Mouse (Mus musculus): ENCODE data around the gene Gm10778.
"Not testable (repeated sequence)": the region's sequence is repeated elsewhere in the genome, so short reads cannot be mapped to it uniquely, and the experiment has no call there.

Gm10778 gene

DNA sequence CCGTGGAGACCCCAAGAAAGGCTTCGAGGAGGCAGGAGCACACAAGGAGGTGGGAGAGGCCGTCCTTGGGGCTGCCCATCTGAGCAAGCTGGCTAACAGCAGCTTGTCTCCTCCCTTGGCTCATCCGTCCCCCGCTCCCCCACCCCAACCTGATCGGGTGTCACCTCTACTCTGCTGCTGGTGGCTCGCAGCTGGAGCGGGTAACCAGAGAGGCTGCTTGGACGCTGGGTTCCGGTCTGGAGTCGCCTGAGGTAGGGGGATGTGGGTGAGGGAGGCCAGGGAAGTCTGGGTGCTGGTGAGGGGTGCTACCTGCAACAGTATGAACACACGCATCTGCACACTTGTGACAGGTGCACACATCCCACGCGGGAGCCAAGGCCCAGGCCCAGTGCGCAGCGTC, 20.5 kb upstream of the Gm10778 start, which contains the start of gene Ankrd24:
Gene Ankrd24, plus strand, starts transcription at position 151 of the 400 bp plus-strand sequence.
- DNase-seq = no peak

DNA sequence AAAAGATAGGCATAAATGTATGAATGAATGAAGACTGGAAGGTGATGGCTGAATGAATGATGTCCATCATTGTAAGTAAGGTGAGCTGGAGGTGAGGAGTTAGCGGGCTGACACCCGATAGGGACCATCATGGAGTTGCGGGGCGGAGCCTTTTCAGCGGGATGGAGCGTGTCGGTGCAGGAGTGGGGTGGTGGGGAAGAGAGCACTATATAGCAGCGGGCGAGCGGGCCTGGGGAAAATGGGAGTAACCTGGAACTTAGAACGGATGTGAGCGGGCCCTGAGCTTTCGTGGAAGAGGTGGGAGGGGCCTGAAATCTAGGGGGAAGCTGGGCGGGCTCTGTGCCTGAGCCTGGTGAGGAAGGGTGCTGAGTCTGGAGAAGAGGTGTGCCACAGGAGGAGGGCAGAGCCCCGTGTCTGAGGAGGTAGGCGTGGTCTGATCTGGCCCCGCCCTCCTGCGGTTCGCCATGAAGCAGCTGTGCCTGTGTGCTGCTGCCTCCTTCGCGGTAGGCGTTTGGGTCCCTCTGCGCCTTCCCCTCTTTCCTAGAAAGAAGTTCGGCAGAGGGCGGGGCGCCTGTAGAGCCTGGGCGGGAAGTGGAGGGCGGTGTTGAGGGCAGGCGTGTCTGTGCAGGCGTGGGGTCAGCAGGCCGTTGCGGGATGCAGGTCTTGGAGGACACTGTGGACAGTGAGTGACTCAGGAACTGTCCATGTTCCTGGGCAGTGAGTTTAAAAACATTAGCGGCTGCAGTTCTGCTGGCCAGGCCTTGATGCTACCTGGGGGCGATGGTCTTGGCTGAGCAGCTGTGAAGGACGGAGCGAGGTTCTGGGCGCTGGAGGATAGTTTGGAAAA, 15.4 kb upstream of the Gm10778 start:
- peak; percentile 87 to 93 for DNase-seq

DNA sequence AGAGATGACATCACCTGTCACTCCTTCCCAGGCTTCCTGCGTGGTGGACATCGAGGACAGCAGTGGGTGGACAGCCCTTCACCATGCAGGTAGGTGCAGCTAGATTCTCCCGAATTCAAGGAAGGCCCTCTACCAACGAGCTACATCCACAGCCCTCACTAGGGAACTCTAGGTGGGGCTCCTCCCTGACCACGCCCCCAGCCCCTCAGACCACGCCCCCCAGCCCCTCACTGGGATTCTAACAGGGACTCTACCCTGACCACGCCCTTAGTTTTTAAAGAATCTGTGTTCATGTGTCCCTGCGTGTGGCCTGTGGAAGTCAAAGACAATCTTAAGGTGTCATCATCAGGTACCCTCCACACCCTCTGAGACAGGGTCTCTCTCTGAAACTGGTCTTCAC, 12.5 kb upstream of the Gm10778 start:
- DNase-seq = no peak

DNA sequence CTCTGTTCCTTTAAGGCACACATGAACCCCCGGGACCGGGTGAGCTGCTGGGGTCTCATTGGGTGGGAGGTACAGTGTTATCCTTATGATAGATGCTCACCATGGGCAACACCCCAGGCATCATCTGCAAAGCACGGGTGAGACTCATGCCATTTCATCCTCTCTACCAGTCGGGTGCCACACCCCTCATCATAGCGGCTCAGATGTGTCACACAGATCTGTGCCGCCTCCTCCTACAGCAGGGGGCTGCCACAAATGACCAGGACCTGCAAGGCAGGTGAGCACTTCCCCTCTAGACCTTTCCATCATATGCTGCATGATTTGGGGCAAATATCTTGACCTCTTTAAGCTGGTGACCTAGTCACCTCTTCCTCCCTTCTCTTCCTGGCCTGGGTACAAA, 10.8 kb upstream of the Gm10778 start:
- DNase-seq = no peak

DNA sequence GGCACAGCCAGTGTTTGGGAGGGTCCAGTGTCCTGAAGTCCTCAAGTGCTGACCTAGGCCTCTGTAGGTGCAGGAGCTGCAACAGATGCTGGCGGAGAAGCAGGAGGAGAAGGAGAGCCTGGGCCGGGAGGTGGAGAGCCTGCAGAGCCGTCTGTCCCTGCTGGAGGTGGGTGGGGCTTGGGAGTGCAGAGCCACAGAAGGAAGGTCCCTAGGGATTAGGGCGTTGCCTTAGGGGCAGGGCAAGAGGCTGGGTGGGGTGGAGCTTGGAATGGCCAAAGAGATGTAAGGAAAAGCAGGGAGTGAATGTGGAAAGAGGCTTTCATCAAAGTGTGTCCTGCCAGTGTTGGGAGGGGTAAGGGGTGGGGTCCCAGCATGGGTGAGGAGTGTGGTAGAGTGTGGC, 8.0 kb upstream of the Gm10778 start:
- DNase-seq = not testable (repeated sequence)

DNA sequence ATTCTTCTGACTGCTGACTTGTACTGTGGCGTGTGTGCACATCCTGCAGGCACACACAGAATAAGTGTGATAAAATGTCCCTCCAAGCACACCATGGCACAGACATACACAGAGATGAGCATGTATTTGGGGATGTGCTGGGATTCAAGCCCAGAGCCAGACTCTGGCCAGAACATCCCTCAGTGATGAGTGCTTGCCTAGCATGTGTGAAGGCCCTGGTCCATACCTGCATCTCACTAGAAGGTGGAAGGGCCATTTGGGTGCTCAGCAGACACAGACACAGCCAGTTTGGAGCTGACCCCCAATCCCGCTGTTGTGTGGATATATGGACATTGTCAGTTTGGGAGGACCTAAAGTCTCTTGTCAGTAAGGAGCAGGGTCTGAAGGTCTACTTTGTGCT, 7.3 kb upstream of the Gm10778 start:
- DNase-seq = no peak

DNA sequence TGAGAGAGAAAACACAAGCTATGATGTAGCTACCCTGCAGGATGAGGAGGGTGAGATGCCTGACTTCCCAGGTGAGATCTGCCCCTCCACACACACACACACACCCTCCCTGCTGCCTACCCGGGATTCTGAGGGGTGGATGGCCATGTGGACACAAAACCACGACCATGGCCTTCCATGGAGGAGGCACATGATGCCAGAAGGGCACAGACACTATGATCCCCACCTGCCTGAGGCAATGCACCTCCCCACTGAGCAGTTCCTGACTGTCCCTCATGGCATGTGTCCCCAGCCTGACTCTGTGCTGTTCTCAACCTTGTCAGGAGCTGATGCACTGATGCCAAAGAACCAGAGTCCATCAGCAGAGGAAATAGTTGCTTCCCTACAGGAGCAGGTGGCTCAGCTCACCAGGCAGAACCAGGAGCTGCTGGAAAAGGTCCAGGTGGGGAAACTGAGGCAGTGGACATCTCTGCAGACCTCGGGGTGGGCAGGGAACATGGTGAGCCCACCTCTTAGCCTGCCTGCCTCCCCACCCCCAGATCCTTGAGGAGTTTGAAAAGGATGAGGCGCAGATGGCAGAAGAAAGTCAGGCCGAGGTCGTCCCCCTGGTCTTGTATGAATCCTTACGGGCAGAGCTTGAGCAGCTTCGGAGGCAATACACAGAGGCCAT, 6.7 kb upstream of the Gm10778 start:
- DNase-seq = no peak

DNA sequence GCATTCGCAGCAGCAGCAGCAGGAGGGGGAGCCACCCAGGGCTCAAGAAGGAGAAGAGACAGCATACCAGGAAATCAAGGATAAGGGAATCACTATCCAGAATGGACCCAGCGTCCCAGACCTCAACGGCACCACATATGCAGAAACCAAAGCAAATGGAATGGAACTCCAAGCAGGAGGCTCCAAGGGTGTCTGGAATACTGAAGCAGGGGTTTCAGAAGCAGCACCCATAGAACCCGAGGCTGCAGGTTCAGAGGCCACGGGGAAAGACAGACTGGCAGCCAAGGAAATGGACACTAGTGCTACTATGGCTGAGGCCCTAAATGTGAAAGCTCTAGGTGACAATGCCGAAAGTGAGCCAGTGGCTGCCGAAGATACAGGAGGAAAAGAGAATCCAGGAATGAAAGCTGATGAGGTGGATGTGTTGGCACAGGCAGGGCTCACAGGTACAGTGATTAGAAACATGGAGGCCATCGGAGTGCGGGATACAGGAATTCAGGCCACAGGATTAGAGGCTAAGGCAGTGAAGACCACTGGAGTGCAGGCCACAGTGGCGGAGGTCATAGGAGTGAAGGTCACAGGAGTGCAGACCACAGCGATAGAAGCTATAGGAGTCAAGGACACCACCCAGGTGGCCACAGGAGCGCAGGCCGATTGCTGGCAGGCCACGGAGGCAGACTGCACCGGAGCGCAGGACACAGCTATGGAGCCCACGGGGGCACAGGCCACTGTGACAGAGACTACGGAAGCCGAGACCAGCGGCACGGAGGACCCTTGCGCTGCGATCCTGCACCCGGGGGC, 6.0 kb upstream of the Gm10778 start:
- DNase-seq = no peak

DNA sequence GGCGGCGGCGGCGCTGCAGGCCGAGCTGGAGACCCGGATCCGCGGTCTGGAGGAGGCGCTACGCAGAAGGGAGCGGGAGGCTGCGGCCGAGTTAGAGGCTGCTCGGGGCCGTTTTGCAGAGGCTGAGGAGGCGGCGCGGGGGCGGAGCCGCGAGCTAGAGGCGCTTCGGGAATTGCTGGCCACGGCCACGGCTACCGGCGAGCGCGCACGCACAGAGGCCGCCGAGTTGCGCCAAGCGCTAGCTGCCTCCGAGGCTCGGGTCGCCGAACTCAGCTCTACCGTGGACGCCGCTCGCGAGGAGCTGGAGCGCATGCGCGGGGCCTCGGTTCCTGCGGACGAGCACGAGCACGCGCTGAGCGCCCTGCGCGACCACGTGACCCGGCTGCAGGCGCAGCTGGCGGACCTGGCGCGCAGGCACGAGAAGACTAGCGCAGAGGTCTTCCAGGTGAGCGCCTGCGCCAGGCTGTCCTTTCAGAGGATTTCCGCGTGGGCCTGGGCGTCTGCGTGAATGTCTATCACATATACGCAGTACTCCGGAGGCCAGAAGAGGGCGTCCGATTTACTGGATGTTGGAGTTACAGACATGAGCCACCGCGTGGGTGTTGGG, 5.3 kb upstream of the Gm10778 start:
- peak; percentile 94 to 98 for DNase-seq

DNA sequence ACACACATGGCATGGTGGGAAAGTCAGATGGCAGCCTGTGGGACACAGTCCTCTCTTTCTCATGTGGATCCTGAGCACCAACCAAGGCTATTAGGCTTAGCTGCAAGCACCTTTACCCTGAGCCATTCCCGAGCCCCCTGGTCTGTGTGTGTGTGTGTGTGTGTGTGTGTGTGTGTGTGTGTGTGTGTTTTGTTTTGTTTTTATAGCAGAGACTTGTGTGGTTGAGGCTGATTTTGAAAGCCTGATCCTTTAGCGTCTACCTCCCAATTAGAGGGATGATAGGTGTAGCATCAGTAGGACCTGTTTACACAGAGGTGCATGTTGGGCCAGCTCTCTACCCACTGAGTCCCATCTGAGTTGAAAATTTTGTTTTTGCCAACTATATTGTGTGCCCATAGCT, 4.7 kb upstream of the Gm10778 start:
- DNase-seq = no peak

DNA sequence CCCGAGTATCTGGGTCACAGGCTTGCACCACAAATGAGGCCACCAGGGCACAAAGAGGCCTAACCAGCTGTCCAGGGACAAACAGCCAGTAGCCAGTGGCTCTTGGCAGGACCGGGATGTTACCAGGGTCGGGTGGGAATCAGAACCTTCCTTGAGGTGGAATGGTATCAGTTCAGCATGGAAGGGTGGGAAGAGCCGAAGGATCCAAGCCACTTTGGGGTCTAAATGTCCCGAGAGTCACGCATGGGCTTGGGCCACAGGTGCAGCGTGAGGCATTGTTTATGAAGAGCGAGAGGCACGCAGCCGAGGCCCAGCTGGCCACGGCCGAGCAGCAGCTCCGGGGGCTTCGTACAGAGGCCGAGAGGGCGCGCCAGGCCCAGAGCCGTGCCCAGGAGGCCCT, 4.1 kb upstream of the Gm10778 start:
- DNase-seq = no peak

DNA sequence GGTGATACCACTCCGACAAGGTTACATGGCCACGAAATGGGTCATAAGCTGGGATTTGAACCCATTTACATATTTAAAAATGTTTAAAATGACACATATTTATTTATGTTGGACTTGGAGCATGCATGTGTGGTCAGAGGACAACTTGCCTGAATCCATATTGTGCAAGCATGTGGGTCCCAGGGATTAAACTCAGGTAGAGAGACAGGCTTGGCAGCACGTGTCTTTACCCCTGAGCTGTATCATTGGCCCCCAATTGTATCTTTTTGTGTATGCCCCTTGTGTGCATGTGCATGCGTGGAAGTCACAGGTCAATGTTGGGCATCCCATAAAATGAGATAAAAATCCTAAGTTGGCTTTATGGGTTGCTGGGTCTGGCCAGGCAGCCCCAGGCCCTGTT, 3.5 kb upstream of the Gm10778 start:
- no peak for DNase-seq

DNA sequence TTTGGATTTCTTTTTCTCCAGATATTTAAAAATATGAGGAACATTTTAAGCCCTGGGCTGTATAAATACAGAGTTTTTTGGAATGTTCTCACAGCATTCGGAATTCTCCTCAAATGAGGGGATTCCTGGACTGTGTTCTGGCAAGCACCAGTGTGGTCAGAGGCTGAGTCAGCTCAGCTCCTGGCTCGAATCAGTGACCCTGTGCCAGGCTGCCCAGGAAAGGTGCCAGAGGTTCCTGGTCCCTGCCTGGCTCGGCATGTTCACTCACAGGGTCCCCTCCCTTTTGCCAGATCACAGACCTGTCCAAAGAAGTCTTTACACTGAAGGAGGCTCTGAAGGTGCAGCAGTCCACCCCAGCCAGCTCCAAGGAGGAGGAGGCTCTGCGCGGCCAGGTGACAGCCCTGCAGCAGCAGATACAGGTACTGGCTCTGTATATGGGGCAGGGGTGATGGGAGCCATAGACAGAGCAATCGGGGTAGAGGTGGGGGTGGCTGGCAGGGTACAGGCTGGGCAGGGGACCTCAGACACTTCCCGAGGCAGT, 2.8 kb upstream of the Gm10778 start:
- peak in 1 of 2 experiments; percentile 5 for DNase-seq

DNA sequence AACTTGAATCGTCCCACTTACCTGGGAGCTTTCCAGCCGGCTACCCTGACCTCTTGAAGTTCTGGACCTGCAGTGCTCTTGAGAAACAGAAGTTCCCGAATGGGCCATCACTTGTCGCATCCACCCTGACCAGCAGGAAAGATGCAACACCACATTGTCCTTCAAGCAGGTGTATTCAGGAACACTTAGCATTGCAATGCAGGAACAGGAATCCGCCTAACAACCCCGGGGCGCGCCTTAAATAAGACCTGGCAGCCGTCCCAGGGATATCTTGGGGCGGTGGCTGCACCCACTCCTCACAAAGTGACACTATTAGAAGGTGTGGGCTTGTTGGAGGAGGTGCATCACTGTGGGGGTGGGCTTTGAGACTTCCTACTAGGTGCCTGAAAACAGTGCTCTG, 6.3 kb downstream of the Gm10778 start:
- no peak for DNase-seq

DNA sequence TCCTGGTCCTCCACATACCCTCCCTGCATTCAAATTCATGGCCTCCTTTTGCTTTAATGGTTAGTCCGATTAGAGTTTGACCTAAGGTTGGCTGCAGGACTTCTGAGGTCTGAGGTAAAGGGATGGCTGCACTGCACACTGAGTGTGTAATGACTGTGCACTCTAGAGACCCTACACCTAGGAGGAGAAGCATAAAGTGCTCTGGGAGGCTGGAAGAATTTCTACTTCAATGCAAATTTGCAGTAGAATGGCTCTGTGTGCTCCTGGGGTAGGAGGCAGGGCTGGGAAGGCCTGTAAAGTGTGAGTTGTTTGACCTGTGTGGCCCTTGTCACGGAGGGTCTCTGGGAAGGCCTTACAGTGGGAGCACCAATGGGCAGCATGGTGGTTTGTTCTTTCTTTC, 7.3 kb downstream of the Gm10778 start:
- no peak for DNase-seq

DNA sequence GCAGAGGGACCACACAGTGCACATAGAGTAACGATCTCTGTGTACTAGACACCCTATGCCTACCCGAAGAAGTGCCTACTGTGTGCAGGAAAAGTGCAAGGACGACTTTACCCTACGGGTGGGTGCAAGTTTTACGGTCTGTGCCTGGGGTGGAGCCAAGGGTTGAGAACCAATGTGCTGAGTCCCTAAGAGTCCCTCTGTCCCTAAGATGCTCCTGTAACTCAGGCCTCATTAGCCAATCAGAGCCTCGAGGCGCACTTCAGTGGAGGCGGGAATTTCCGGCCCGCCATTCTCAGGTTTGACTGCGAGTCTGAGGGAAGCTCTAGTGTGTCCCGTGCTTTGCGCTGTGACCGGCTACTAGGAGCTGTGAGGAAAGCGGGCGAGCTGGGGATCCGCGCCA, 38.3 kb downstream of the Gm10778 start:
- not testable (repeated sequence) for DNase-seq

DNA sequence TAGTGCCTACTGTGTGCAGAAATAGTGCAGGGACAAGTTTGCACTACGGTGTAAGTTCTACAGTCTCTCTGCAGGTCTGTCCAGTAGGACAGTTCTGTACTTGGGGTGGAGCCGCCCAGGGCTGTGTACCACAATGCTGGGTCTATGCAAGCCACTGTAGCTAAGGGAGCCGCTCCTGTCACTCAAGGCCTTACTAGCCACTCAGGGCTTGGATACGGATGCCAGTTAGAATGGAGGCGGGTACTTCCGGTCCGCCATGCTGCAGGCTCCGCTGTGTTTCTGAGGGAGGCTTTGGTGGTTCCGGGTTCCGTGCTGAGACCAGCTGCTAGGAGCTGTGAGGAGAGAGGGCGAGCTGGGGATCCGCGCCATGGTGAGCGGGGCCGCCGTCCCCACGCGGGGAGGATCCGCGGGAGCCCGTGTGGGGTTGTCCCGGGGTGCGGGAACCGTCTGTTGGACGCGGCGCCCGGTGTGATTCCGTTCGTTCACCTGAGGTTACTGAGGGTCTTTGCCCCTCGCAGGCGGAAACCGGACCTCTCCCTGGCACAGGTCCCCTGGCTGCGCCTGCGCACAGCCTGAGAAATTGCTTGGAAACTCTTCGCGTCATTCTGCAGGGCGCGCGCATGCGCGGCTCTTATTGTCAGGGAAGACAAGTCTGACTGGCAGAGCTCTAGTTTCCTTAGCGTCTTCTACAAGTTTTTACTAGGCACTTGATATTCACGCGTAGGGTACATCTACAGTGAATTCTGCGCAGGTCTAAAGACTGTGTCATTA, 55.9 kb downstream of the Gm10778 start, which contains the start of gene Zfp433:
Gene Zfp433, plus strand, starts transcription at position 295 of the 771 bp plus-strand sequence.
- not testable (repeated sequence) for DNase-seq

All from thymus, postnatal 36 days (tissue).